Mouse (Mus musculus) hindbrain, embryonic 15.5 days (tissue): Measurements from ENCODE around the gene Clrn3. TPM values are rescaled to one million over a fixed set of nuclear protein-coding genes. Genes with fewer than 3 reads are reported as not detected.

Experiments
- ATAC-seq: fragments of 200-750 bp; cut with Nextera tagmentation; 2 replicates; pipeline ENCODE4 v1.8.0; 2017; ENCODE audit warnings: low read depth, moderate number of reproducible peaks, moderate TSS enrichment; ENCODE audit not compliant: low FRiP score
- H3K27ac ChIP-seq: fragments of 300-500 bp; sonication (generic); replicated peaks from 2 replicates; pipeline ENCODE4 v1.5.1; 2015; ENCODE audit warnings: mild to moderate bottlenecking, inconsistent platforms
- H3K27me3 ChIP-seq: fragments of 300-500 bp; sonication (generic); 2 replicates; pipeline ENCODE4 v1.6.1; 2015; ENCODE audit warnings: control low read depth, inconsistent platforms
- H3K36me3 ChIP-seq: fragments of 300-500 bp; sonication (generic); 2 replicates; pipeline ENCODE4 v1.6.1; 2015; ENCODE audit warnings: control low read depth, inconsistent platforms
- H3K4me1 ChIP-seq: fragments of 300-500 bp; sonication (generic); replicated peaks from 2 replicates; pipeline ENCODE4 v1.6.1; 2015; ENCODE audit warnings: control low read depth, inconsistent platforms
- H3K4me2 ChIP-seq: fragments of 300-500 bp; sonication (generic); 2 replicates; pipeline ENCODE4 v1.6.1; 2015; ENCODE audit warnings: moderate library complexity, mild to moderate bottlenecking, inconsistent platforms
- H3K4me3 ChIP-seq: fragments of 300-500 bp; sonication (generic); 2 replicates; pipeline ENCODE4 v1.5.1; 2015; ENCODE audit warnings: mild to moderate bottlenecking, inconsistent platforms
- H3K9ac ChIP-seq: fragments of 300-500 bp; sonication (generic); 2 replicates; pipeline ENCODE4 v1.6.1; 2015; ENCODE audit warnings: inconsistent platforms
- H3K9me3 ChIP-seq: fragments of 300-500 bp; sonication (generic); 2 replicates; pipeline ENCODE4 v1.6.1; 2016; ENCODE audit warnings: control low read depth, inconsistent platforms
- WGBS: fragments of 180-500 bp; shearing (Covaris S2); methylation state at CpG from one replicate; pipeline ENCODE4 v1.1.7; 2015; 5-methylcytosine and 5-hydroxymethylcytosine counted together
- polyA plus RNA-seq: library from polyadenylated mRNA; unstranded; fragments of >200 nt; fragmentation: Nextera tagmentation; extraction: Ambion mirVana; gene quantifications from 2 replicates; pipeline ENCODE4 v1.2.1, GENCODE M21; 2015

The Clrn3 gene
- polyA plus RNA-seq, 1 experiment from 2014 or later = not detected

DNA sequence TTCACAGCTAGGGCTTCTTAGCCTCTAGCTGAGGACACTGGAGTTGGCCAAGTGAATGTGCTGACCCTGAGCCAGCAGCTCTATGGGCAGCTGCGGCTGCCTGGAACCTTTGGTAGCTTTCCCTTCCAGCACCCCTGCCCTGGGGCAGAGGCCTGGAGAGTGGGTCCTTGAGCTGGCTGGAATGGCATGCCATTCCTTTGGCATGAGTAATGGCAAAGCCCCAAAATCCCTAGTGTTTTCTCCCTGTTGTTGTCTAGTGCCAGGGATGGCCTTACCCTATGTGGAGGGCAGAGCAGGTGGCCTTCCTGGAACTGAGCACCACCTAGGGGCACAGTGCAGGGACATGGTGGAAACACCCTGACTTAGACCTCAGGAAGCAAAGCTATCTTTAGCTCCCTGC is 23.1 kb upstream of the Clrn3 start:
- no peaks in the 10 kb centered on the region for H3K27me3 ChIP-seq
- H3K9ac ChIP-seq = no peak overlapping the region
- H3K9me3 ChIP-seq = no peaks in the 10 kb centered on the region
- WGBS = 71% methylated on average over 1 of the region's 1 CpGs
- H3K27ac ChIP-seq = no peak overlapping the region
- peaks cover 14% of the 10 kb centered on the region for H3K4me1 ChIP-seq
- no peaks in the 10 kb centered on the region for H3K36me3 ChIP-seq
- no peak overlapping the region for H3K4me3 ChIP-seq
- H3K4me2 ChIP-seq = no peak overlapping the region
- no peak for ATAC-seq

DNA sequence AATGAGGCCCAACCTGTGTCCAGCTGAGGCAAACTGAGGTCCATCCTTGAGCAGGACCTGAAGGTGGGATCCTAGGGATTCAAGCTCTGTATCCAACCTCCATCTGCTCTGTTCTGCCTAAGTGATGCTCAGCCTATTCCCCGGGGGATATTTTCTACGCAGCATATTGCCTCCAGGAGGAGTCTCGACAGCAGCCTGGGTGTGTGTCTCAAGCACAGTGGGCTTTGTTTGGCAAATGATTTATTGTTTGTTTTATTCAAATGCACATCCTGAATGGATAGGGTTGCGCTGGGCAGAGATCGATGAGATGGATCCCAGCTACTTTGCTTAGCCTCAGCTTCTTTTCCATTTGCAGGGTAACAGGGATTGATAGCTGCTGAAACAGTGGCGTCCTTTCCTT is 20.0 kb upstream of the Clrn3 start:
- no peak overlapping the region for H3K9ac ChIP-seq
- no peaks in the 10 kb centered on the region for H3K27me3 ChIP-seq
- no peak overlapping the region for H3K4me2 ChIP-seq
- ATAC-seq = no peak
- 32% methylated on average over 6 of the region's 6 CpGs for WGBS
- H3K4me3 ChIP-seq = no peak overlapping the region
- H3K9me3 ChIP-seq = no peaks in the 10 kb centered on the region
- H3K36me3 ChIP-seq = no peaks in the 10 kb centered on the region
- H3K4me1 ChIP-seq = peaks cover 14% of the 10 kb centered on the region
- no peak overlapping the region for H3K27ac ChIP-seq

DNA sequence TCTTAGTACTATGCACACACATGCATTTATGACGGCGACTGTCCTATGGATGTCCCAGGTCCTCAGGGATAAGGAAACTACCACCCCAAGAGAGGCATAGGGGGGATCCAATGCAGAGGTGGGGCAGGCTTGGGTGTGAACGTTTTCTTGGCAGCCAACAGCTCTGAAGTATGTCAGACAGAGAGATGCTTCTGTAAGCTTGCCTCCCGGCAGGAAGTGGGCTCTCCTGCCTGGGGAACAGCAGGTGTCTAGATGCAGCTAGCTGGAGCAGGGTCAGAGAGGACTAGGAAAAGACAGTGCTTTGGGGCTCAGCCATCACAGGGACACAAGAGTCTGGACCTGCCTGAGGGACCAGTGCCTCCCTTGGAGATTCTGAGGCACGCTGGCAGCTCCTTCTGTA is 18.1 kb upstream of the Clrn3 start:
- Histone ChIP-seq H3K9ac (no peak overlapping the region), H3K36me3 (no peaks in the 10 kb centered on the region), H3K9me3 (no peaks in the 10 kb centered on the region), H3K4me3 (no peak overlapping the region), H3K4me1 (peaks cover 18% of the 10 kb centered on the region), H3K4me2 (no peak overlapping the region), H3K27me3 (no peaks in the 10 kb centered on the region), H3K27ac (no peak overlapping the region)
- 55% methylated on average over 5 of the region's 5 CpGs for WGBS
- ATAC-seq = no peak

DNA sequence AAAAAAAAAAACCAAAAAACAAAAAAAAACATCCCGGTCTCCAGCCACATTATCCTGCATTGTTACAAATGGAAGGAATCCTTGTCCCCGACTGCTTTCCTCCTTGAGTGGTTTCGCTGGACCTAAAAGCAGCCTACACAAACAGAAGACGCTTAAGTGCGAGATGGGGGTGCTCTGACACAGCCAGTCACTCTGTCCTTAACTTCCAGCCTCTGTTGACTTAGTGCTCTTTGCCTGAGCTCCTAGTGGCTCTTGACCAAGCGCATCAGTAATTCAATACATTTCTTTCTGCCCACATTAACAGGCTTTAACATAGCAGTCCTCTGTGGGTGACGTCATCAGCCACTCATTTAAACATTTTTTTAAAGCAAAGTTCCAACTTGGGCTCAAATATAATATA is 17.5 kb upstream of the Clrn3 start:
- Histone ChIP-seq H3K27ac (no peak overlapping the region), H3K4me1 (peaks cover 18% of the 10 kb centered on the region), H3K4me2 (no peak overlapping the region), H3K36me3 (no peaks in the 10 kb centered on the region), H3K27me3 (no peaks in the 10 kb centered on the region), H3K9me3 (no peaks in the 10 kb centered on the region), H3K4me3 (no peak overlapping the region), H3K9ac (no peak overlapping the region)
- no peak for ATAC-seq
- 80% methylated on average over 7 of the region's 7 CpGs for WGBS

DNA sequence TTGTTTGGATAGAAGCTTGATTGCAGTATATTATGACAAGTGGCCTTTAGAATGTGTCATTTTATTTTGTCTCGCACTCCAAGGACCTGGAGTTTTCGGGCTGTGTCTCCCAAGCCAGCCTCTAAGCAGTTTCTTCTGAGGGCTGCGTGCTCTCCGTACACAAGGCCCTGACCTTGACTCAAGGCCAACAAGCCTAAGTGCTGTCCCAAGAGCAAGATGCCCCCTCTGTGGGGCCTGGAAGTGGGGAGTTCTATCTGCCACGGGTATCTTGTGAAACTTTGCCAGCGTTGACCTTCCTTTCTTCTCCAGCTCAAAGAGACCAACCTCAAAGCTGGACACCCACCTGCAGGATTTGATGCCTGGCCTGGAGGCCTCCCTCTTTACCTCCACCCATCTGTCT is 15.9 kb upstream of the Clrn3 start:
- ATAC-seq = no peak
- H3K4me2 ChIP-seq = no peak overlapping the region
- 92% methylated on average over 6 of the region's 6 CpGs for WGBS

DNA sequence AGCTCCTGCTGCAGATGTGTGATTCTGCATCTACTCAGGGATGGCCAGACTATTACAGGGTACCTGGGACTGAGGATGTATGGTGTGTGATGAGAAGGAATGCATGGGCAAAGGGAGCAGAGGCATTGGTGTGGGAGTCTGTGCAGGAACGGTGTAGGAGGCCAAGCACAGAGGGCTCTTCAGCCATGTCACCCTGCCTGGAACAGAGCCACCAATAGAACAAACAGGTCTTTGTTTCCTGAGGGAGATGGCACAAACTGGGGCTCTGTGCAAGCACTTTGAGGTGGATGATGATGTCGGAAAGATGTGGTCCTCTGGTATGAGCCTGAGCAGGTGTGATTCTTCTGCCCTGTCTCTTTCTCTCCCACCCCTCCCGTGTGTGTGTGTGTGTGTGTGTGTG is 14.6 kb upstream of the Clrn3 start:
- Histone ChIP-seq H3K9ac (no peak overlapping the region), H3K27ac (no peak overlapping the region), H3K4me1 (peaks cover 13% of the 10 kb centered on the region), H3K9me3 (no peaks in the 10 kb centered on the region), H3K36me3 (no peaks in the 10 kb centered on the region), H3K4me2 (no peak overlapping the region), H3K4me3 (no peak overlapping the region), H3K27me3 (peaks cover 5% of the 10 kb centered on the region; the same call in 1 of the 2 replicates)
- WGBS = 69% methylated on average over 3 of the region's 3 CpGs
- ATAC-seq = peak; percentile 37; the same call in 1 of the 2 replicates

More for the DNA sequence above, 15.9 kb upstream of the Clrn3 start:
- Histone ChIP-seq H3K36me3 (no peaks in the 10 kb centered on the region), H3K4me3 (no peak overlapping the region), H3K9ac (no peak overlapping the region), H3K9me3 (no peaks in the 10 kb centered on the region), H3K27me3 (peaks cover 5% of the 10 kb centered on the region; the same call in 1 of the 2 replicates), H3K27ac (no peak overlapping the region), H3K4me1 (peaks cover 13% of the 10 kb centered on the region)

DNA sequence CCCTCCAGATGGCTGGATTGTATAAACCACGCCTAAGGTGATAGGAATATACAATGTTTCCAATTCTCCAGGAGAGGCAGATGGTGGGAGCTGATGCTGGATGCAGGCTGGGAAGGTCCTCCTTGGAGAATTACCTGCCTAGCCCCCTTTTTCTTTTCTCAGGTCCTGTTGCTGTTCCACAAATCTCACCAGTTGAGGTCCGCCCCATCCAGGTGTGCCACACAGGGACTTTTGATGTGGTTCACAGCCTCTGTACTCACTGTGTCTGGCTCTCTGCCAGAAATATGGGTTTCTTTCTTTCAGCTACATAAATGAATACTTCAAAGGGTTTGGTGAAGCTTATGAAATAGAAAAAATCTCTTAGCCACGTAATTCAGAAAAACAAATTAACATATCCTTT is 13.8 kb upstream of the Clrn3 start:
- Histone ChIP-seq H3K9me3 (no peaks in the 10 kb centered on the region), H3K4me1 (peaks cover 13% of the 10 kb centered on the region), H3K4me3 (no peak overlapping the region), H3K9ac (no peak overlapping the region), H3K4me2 (no peak overlapping the region), H3K27me3 (peaks cover 5% of the 10 kb centered on the region; the same call in 1 of the 2 replicates), H3K27ac (no peak overlapping the region), H3K36me3 (no peaks in the 10 kb centered on the region)
- 72% methylated on average over 3 of the region's 3 CpGs for WGBS
- no peak for ATAC-seq

DNA sequence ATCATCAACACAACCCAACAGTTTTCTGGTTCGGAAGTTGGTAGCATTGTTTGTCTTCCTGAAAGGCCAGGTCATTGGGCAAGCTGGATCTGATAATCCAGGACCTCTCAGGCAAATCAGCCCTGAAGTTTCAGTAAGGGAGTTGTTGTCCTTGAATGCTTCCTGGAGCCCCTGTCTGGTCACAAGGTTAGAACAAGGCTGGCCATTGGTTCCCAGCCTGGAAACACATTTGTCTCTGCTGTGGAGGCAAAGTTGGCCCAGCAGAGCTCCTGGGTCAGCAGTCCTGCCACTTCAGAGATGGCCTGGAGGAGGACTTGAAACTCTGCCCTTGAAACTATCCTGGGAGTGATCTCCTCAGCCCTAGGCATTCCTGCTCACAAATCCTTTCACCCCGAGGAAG is 11.0 kb upstream of the Clrn3 start:
- ATAC-seq = no peak
- Histone ChIP-seq H3K9ac (no peak overlapping the region), H3K4me2 (peak overlapping the region; percentile 81), H3K27ac (no peak overlapping the region), H3K4me3 (peak overlapping the region; percentile 63; the same call in 1 of the 2 replicates), H3K9me3 (no peaks in the 10 kb centered on the region), H3K36me3 (no peaks in the 10 kb centered on the region), H3K27me3 (peaks cover 5% of the 10 kb centered on the region; the same call in 1 of the 2 replicates), H3K4me1 (peaks cover 13% of the 10 kb centered on the region)
- 86% methylated on average over 2 of the region's 2 CpGs for WGBS

DNA sequence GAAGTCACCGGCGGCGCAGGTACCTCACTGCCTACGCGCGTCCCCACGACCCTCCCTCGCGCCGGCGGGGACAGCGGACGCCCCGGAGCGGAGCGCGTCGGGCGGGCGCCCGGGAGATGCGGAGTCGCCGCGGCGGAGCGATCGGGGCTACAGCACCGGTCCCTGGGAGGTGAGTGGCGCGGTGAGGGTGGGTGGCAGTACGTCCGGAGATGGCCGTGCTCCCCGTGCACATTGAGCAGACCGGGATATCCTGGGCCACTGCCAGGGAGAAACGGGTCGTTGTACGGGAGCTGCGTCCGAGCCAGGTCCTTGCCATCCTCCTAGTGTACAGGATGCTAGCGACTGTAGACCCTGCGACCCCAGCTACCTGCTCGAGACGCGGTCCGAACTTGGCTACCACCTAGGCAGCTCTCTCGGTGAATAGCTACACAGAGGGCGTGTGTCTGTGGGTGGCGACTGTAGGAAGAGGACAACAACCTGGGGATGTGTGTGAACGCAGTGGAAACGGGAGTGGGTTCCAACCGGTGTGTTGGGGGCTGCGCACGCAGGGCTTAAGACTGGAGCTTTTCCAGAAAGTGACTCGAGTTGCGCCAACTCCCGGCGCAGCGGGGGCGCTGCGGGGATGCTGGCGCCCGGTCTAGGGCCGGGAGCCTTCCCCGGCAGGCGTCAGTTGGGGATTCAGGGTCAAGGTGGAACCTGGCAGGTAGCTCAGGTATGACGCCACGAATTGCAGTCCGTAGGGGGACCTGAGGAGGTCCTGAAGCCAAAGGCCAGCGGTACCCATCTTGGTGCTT is 9.7 kb upstream of the Clrn3 start:
- H3K4me2 ChIP-seq = peak overlapping the region; percentile 81
- peak; percentile 65 for ATAC-seq
- H3K36me3 ChIP-seq = no peaks in the 10 kb centered on the region
- peaks cover 5% of the 10 kb centered on the region; the same call in 1 of the 2 replicates for H3K27me3 ChIP-seq
- peaks cover 12% of the 10 kb centered on the region for H3K4me1 ChIP-seq
- H3K27ac ChIP-seq = peak overlapping the region; percentile 84
- 1% methylated on average over 68 of the region's 71 CpGs for WGBS
- no peaks in the 10 kb centered on the region for H3K9me3 ChIP-seq
- H3K9ac ChIP-seq = peak overlapping the region; percentile 65
- H3K4me3 ChIP-seq = peak overlapping the region; percentile 63

DNA sequence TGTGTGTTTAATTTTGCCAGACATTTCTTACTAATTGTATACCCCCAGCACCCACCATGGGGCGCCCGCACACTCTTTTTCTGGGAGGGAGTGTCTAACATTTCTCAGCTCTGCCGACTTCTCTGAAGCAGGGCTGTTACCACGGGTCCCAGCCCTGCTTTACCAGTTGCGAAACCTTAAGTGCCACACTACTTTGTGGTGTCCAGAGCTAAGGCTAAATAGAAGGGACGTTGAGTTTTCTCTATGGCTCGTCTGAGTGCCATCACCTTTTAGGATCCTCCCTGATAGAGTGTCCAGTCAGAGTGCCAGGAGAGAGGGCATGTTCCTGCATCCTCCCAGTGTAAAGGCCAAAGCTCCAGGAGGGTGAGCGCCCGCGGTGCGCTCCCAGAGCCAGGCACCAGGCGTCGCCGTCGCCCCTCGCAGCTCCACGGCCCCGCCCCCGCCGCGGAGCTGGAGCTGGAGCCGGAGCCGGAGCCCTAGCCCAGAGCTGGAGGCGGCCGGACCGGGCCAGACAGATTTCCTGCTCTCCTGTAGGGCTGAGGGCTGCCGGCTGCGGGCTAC is 9.0 kb upstream of the Clrn3 start, which contains the start of gene Ptpre:
Ptpre (plus strand) TSS at position 141 of the 561 bp plus-strand sequence.
- Histone ChIP-seq H3K4me1 (peaks cover 8% of the 10 kb centered on the region), H3K9ac (peak within 1 kb of the TSS; percentile 65), H3K4me2 (peak within 1 kb of the TSS; percentile 81), H3K36me3 (no peaks in the 10 kb centered on the region), H3K27ac (peak within 1 kb of the TSS; percentile 84), H3K9me3 (no peaks in the 10 kb centered on the region), H3K4me3 (peak within 1 kb of the TSS; percentile 63), H3K27me3 (peaks cover 5% of the 10 kb centered on the region; the same call in 1 of the 2 replicates)
- ATAC-seq = peak; percentile 96
- 5% methylated on average over 28 of the region's 28 CpGs for WGBS

DNA sequence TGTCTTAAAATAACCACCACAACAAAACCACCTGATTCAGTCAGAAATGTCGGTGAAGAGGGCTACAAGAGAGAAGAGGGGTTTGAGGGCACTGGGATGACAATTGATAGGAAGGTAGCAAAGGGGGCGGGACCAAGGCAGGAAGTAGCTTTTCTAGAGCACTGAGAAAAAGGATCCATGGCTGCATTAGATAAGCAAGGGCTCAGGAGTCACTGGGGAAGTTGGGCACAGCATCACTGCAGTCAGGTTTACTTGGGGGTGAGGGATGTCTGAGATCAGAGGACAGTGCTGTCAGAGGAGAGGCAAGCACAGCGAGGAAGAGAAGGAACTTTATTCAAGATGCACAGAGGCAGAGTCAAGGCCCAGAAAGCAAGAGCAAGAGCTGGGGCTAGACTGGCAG is 7.5 kb upstream of the Clrn3 start:
- H3K4me2 ChIP-seq = no peak overlapping the region
- peaks cover 5% of the 10 kb centered on the region; the same call in 1 of the 2 replicates for H3K27me3 ChIP-seq
- no peaks in the 10 kb centered on the region for H3K9me3 ChIP-seq
- no peak overlapping the region for H3K4me3 ChIP-seq
- H3K27ac ChIP-seq = no peak overlapping the region
- 85% methylated on average over 3 of the region's 3 CpGs for WGBS
- no peak overlapping the region for H3K9ac ChIP-seq
- H3K4me1 ChIP-seq = peaks cover 8% of the 10 kb centered on the region
- ATAC-seq = no peak
- no peaks in the 10 kb centered on the region for H3K36me3 ChIP-seq

DNA sequence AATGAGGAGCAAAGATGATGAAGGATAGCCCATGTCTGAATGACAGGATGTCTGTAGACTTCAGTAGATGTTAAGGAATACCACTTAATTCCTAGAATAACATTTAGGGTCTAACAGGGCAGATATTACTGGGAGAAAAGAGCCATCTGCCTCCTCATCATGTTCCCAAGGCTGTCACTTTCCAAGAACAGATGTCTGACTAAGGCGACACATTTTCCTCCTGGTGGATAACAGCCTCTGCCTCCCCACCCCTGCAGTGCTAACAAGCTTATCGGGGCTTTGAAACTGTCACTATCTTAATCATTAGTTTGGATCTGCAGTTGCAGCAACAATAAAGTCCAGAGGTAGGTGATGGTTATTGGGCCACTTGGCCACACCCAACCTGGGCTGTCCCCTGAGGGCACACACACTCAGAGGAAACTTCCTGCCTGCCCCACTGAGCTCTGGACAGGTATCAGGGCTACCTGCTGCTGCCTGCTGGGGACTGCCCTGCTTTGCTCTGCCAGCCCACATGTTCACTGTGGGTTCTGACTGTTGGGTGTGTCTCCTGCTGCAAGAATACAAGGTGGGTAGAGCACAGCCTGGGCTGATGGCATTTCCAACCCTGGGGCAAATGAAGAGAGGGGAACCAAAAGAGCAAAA is 6.2 kb upstream of the Clrn3 start:
- no peaks in the 10 kb centered on the region; the same call in 1 of the 2 replicates for H3K27me3 ChIP-seq
- no peaks in the 10 kb centered on the region for H3K36me3 ChIP-seq
- no peaks in the 10 kb centered on the region for H3K9me3 ChIP-seq
- no peak for ATAC-seq
- peaks cover 8% of the 10 kb centered on the region for H3K4me1 ChIP-seq
- H3K9ac ChIP-seq = no peak overlapping the region
- 56% methylated on average over 2 of the region's 2 CpGs for WGBS
- H3K27ac ChIP-seq = no peak overlapping the region
- H3K4me2 ChIP-seq = no peak overlapping the region
- no peak overlapping the region for H3K4me3 ChIP-seq
